Mouse (Mus musculus): ENCODE measurements around the gene Htra1. TPM values are rescaled to one million over a fixed set of nuclear protein-coding genes. Genes with fewer than 3 reads are reported as not detected.

Gene Htra1
- polyA plus RNA-seq, 1 experiment from 2014 or later, result 7.0 TPM

- Histone ChIP-seq H3K9me3 (no peaks in the 10 kb centered on the region), H3K4me3 (no peak overlapping the region), H3K27me3 (ENCODE audit: insufficient read depth, poor library complexity, severe bottlenecking) (no peaks in the 10 kb centered on the region), H3K36me3 (no peaks in the 10 kb centered on the region), H3K27ac (no peak overlapping the region), H3K4me1 (replicated peaks) (peaks cover 6% of the 10 kb centered on the region)
- 61% methylated on average over 7 of the region's 7 CpGs for WGBS
- no peak for DNase-seq (ENCODE audit: low spot score)
These were observed 24.0 kb downstream of the Htra1 start for GRCm38 (mm10) chr7:130959868-130960267.

- Histone ChIP-seq H3K36me3 (no peaks in the 10 kb centered on the region), H3K27me3 (ENCODE audit: insufficient read depth, poor library complexity, severe bottlenecking) (no peaks in the 10 kb centered on the region), H3K27ac (no peak overlapping the region), H3K4me3 (no peak overlapping the region), H3K9me3 (no peaks in the 10 kb centered on the region), H3K4me1 (replicated peaks) (peaks cover 18% of the 10 kb centered on the region)
- DNase-seq (ENCODE audit: low spot score), result no peak
- WGBS, result 94% methylated on average over 6 of the region's 6 CpGs
These were observed 25.5 kb downstream of the Htra1 start for GRCm38 (mm10) chr7:130961429-130961828.

- H3K36me3 ChIP-seq, result no peaks in the 10 kb centered on the region
- no peak for DNase-seq (ENCODE audit: low spot score)
- no peaks in the 10 kb centered on the region for H3K9me3 ChIP-seq
- WGBS, result 77% methylated on average over 5 of the region's 5 CpGs
- no peak overlapping the region for H3K4me3 ChIP-seq
- peaks cover 26% of the 10 kb centered on the region for H3K4me1 ChIP-seq (replicated peaks)
- no peak overlapping the region for H3K27ac ChIP-seq
- no peaks in the 10 kb centered on the region for H3K27me3 ChIP-seq (ENCODE audit: insufficient read depth, poor library complexity, severe bottlenecking)
These were observed 28.8 kb downstream of the Htra1 start for GRCm38 (mm10) chr7:130964686-130965085.

- no peak for DNase-seq (ENCODE audit: low spot score)
- peak overlapping the region; percentile 42; the same call in 1 of the 2 replicates for H3K27ac ChIP-seq
- no peak overlapping the region for H3K4me3 ChIP-seq
- H3K27me3 ChIP-seq (ENCODE audit: insufficient read depth, poor library complexity, severe bottlenecking), result no peaks in the 10 kb centered on the region
- H3K9me3 ChIP-seq, result no peaks in the 10 kb centered on the region
- H3K4me1 ChIP-seq (replicated peaks), result peaks cover 26% of the 10 kb centered on the region
- 88% methylated on average over 4 of the region's 4 CpGs for WGBS
- no peaks in the 10 kb centered on the region for H3K36me3 ChIP-seq
These were observed 29.5 kb downstream of the Htra1 start for GRCm38 (mm10) chr7:130965396-130965795.

- no peaks in the 10 kb centered on the region for H3K27me3 ChIP-seq (ENCODE audit: insufficient read depth, poor library complexity, severe bottlenecking)
- WGBS, result 64% methylated on average over 4 of the region's 4 CpGs
- H3K9me3 ChIP-seq, result no peaks in the 10 kb centered on the region
- no peak overlapping the region for H3K4me3 ChIP-seq
- peaks cover 26% of the 10 kb centered on the region for H3K4me1 ChIP-seq (replicated peaks)
- H3K27ac ChIP-seq, result peak overlapping the region; percentile 42
- peak; percentile 36 for DNase-seq (ENCODE audit: low spot score)
- no peaks in the 10 kb centered on the region for H3K36me3 ChIP-seq
These were observed 30.0 kb downstream of the Htra1 start for GRCm38 (mm10) chr7:130965909-130966365.

- WGBS, result 66% methylated on average over 5 of the region's 5 CpGs
These were observed 30.5 kb downstream of the Htra1 start for GRCm38 (mm10) chr7:130966451-130966850.

GRCm38 (mm10) chr7:130966876-130967275, 31.0 kb downstream of the Htra1 start:
- Histone ChIP-seq H3K4me3 (no peak overlapping the region), H3K36me3 (no peaks in the 10 kb centered on the region), H3K27ac (0 out of 2 replicates have a peak overlapping the region, but pooled peaks have one; percentile 17), H3K9me3 (no peaks in the 10 kb centered on the region), H3K27me3 (ENCODE audit: insufficient read depth, poor library complexity, severe bottlenecking) (no peaks in the 10 kb centered on the region), H3K4me1 (replicated peaks) (peaks cover 26% of the 10 kb centered on the region)
- 71% methylated on average over 6 of the region's 6 CpGs for WGBS
- DNase-seq (ENCODE audit: low spot score), result no peak

More at GRCm38 (mm10) chr7:130966451-130966850, 30.5 kb downstream of the Htra1 start:
- H3K36me3 ChIP-seq, result no peaks in the 10 kb centered on the region
- DNase-seq (ENCODE audit: low spot score), result no peak
- H3K27ac ChIP-seq, result 0 out of 2 replicates have a peak overlapping the region, but pooled peaks have one; percentile 17
- peaks cover 26% of the 10 kb centered on the region for H3K4me1 ChIP-seq (replicated peaks)
- no peaks in the 10 kb centered on the region for H3K27me3 ChIP-seq (ENCODE audit: insufficient read depth, poor library complexity, severe bottlenecking)
- H3K4me3 ChIP-seq, result no peak overlapping the region
- no peaks in the 10 kb centered on the region for H3K9me3 ChIP-seq

- H3K4me1 ChIP-seq (replicated peaks), result peaks cover 26% of the 10 kb centered on the region
- H3K4me3 ChIP-seq, result no peak overlapping the region
- H3K9me3 ChIP-seq, result no peaks in the 10 kb centered on the region
- 89% methylated on average over 6 of the region's 6 CpGs for WGBS
- H3K36me3 ChIP-seq, result no peaks in the 10 kb centered on the region
- no peaks in the 10 kb centered on the region for H3K27me3 ChIP-seq (ENCODE audit: insufficient read depth, poor library complexity, severe bottlenecking)
- H3K27ac ChIP-seq, result no peak overlapping the region
- no peak for DNase-seq (ENCODE audit: low spot score)
These were observed 32.0 kb downstream of the Htra1 start for GRCm38 (mm10) chr7:130967901-130968300.

GRCm38 (mm10) chr7:130968537-130968936, 32.6 kb downstream of the Htra1 start:
- Histone ChIP-seq H3K4me3 (no peak overlapping the region), H3K27me3 (ENCODE audit: insufficient read depth, poor library complexity, severe bottlenecking) (no peaks in the 10 kb centered on the region), H3K27ac (no peak overlapping the region), H3K4me1 (replicated peaks) (peaks cover 26% of the 10 kb centered on the region), H3K9me3 (no peaks in the 10 kb centered on the region), H3K36me3 (no peaks in the 10 kb centered on the region)
- WGBS, result 71% methylated on average over 7 of the region's 7 CpGs
- DNase-seq (ENCODE audit: low spot score), result no peak

- Histone ChIP-seq H3K27me3 (ENCODE audit: insufficient read depth, poor library complexity, severe bottlenecking) (no peaks in the 10 kb centered on the region), H3K36me3 (no peaks in the 10 kb centered on the region), H3K27ac (no peak overlapping the region), H3K4me3 (no peak overlapping the region), H3K9me3 (no peaks in the 10 kb centered on the region), H3K4me1 (replicated peaks) (peaks cover 26% of the 10 kb centered on the region)
- WGBS, result 96% methylated on average over 5 of the region's 5 CpGs
- DNase-seq (ENCODE audit: low spot score), result no peak
These were observed 33.2 kb downstream of the Htra1 start for GRCm38 (mm10) chr7:130969076-130969475.

GRCm38 (mm10) chr7:130969507-130969906, 33.6 kb downstream of the Htra1 start:
- Histone ChIP-seq H3K4me3 (no peak overlapping the region), H3K27ac (no peak overlapping the region), H3K4me1 (replicated peaks) (peaks cover 25% of the 10 kb centered on the region), H3K36me3 (no peaks in the 10 kb centered on the region), H3K27me3 (ENCODE audit: insufficient read depth, poor library complexity, severe bottlenecking) (no peaks in the 10 kb centered on the region), H3K9me3 (no peaks in the 10 kb centered on the region)
- DNase-seq (ENCODE audit: low spot score), result no peak
- WGBS, result 74% methylated on average over 3 of the region's 3 CpGs

- Histone ChIP-seq H3K9me3 (no peaks in the 10 kb centered on the region), H3K27me3 (ENCODE audit: insufficient read depth, poor library complexity, severe bottlenecking) (no peaks in the 10 kb centered on the region), H3K4me1 (replicated peaks) (peaks cover 10% of the 10 kb centered on the region; the same call in 1 of the 2 replicates), H3K4me3 (no peak overlapping the region), H3K27ac (no peak overlapping the region), H3K36me3 (no peaks in the 10 kb centered on the region)
- WGBS, result 86% methylated on average over 9 of the region's 9 CpGs
- DNase-seq (ENCODE audit: low spot score), result no peak
These were observed 36.9 kb downstream of the Htra1 start for GRCm38 (mm10) chr7:130972767-130973166.

- H3K36me3 ChIP-seq, result no peaks in the 10 kb centered on the region
- H3K4me1 ChIP-seq (replicated peaks), result 0 out of 2 replicates have a peak, but pooled peaks cover 9% of the 10 kb centered on the region
- no peak for DNase-seq (ENCODE audit: low spot score)
- WGBS, result 72% methylated on average over 13 of the region's 13 CpGs
- H3K4me3 ChIP-seq, result no peak overlapping the region
- no peak overlapping the region for H3K27ac ChIP-seq
- H3K27me3 ChIP-seq (ENCODE audit: insufficient read depth, poor library complexity, severe bottlenecking), result no peaks in the 10 kb centered on the region
- no peaks in the 10 kb centered on the region for H3K9me3 ChIP-seq
These were observed 40.5 kb downstream of the Htra1 start for GRCm38 (mm10) chr7:130976305-130976935.

All from hindbrain, embryonic 10.5 days (tissue).